Mouse (Mus musculus) liver, adult 2 months (tissue): ENCODE results near the gene Ptchd3. TPM values are rescaled to one million over a fixed set of nuclear protein-coding genes. Genes with fewer than 3 reads are reported as not detected.

ENCODE experiments used
- DNase-seq: peaks from one replicate; pipeline ENCODE4 v3.0.0-alpha.2; 2011; ENCODE audit warnings: low read depth, low spot score; ENCODE audit errors: extremely low read depth
- H3K27ac ChIP-seq: fragments of 200-500 bp; replicated peaks from 2 replicates; pipeline ENCODE4 v1.5.1; 2012; ENCODE audit warnings: low read depth, mild to moderate bottlenecking, control low read depth, inconsistent platforms, low read length; ENCODE audit not compliant: insufficient read depth
- H3K27me3 ChIP-seq: fragments of 200-500 bp; 2 replicates; pipeline ENCODE4 v1.6.1; 2012; ENCODE audit warnings: mild to moderate bottlenecking, moderate library complexity, low read length, inconsistent platforms; ENCODE audit not compliant: control insufficient read depth, insufficient read depth
- H3K36me3 ChIP-seq: fragments of 200-500 bp; 2 replicates; pipeline ENCODE4 v1.6.1; 2012; ENCODE audit warnings: low read length, inconsistent platforms; ENCODE audit not compliant: control insufficient read depth, insufficient read depth
- H3K4me1 ChIP-seq: fragments of 200-500 bp; 2 replicates; pipeline ENCODE4 v1.6.1; 2011; ENCODE audit warnings: low read length; ENCODE audit not compliant: control insufficient read depth, insufficient read depth
- H3K4me3 ChIP-seq: fragments of 200-500 bp; 2 replicates; pipeline ENCODE4 v1.5.1; 2011; ENCODE audit warnings: low read depth, mild to moderate bottlenecking, control low read depth, low read length, moderate library complexity; ENCODE audit not compliant: insufficient read depth
- H3K79me2 ChIP-seq: fragments of 200-500 bp; 2 replicates; pipeline ENCODE4 v1.6.1; 2012; ENCODE audit warnings: inconsistent platforms, mild to moderate bottlenecking, low read length, moderate library complexity; ENCODE audit not compliant: control insufficient read depth, insufficient read depth
- H3K9ac ChIP-seq: fragments of 200-500 bp; 2 replicates; pipeline ENCODE4 v1.6.1; 2012; ENCODE audit warnings: low read depth, mild to moderate bottlenecking, control low read depth, inconsistent platforms, low read length
- CTCF ChIP-seq: fragments of 200-500 bp; IDR thresholded peaks from 2 replicates; pipeline ENCODE4 v1.5.1; 2011; ENCODE audit warnings: low read depth, low read length, control low read depth
- POLR2A ChIP-seq: fragments of 200-500 bp; IDR thresholded peaks from 2 replicates; pipeline ENCODE4 v1.6.1; 2011; ENCODE audit warnings: low read length, control low read depth; ENCODE audit not compliant: insufficient read depth; ENCODE audit errors: extremely low read depth
- WGBS: fragments of 180-500 bp; shearing (Covaris S2); methylation state at CpG from one replicate; pipeline ENCODE4 v1.1.7; 2018; 5-methylcytosine and 5-hydroxymethylcytosine counted together
- polyA plus RNA-seq: library from polyadenylated mRNA; depleted of rRNA; stranded (reverse); fragments of >200 nt; gene quantifications from 2 replicates; pipeline ENCODE4 v1.2.3, GENCODE M21; 2012
- total RNA-seq: library from RNA; depleted of rRNA; stranded (reverse); fragments of >200 nt; gene quantifications from 2 replicates; pipeline ENCODE4 v1.2.3, GENCODE M21; 2014

Gene Ptchd3
- total and polyA plus RNA-seq, 2 experiments, result not detected

- H3K4me1 ChIP-seq, result no peaks in the 10 kb centered on the region
- WGBS, result 88% methylated on average over 4 of the region's 4 CpGs
- H3K9ac ChIP-seq, result no peak overlapping the region
- no peaks in the 10 kb centered on the region for H3K79me2 ChIP-seq
- H3K36me3 ChIP-seq, result no peaks in the 10 kb centered on the region
- no peak for DNase-seq
- TF ChIP-seq POLR2A (no peak), CTCF (no peak)
- no peak overlapping the region for H3K27ac ChIP-seq
- no peaks in the 10 kb centered on the region for H3K27me3 ChIP-seq
- H3K4me3 ChIP-seq, result no peak overlapping the region
These were observed 30.2 kb upstream of the Ptchd3 start for GRCm38 (mm10) chr11:121799746-121800299.

- no peak for DNase-seq
- TF ChIP-seq CTCF, result no peak
- TF ChIP-seq POLR2A, result no peak
- Histone ChIP-seq H3K9ac (no peak overlapping the region), H3K27me3 (no peaks in the 10 kb centered on the region), H3K36me3 (no peaks in the 10 kb centered on the region), H3K27ac (no peak overlapping the region), H3K79me2 (no peaks in the 10 kb centered on the region), H3K4me3 (no peak overlapping the region), H3K4me1 (no peaks in the 10 kb centered on the region)
- WGBS, result 85% methylated on average over 2 of the region's 2 CpGs
These were observed 27.3 kb upstream of the Ptchd3 start for GRCm38 (mm10) chr11:121802743-121803142.

GRCm38 (mm10) chr11:121804258-121805027 lies 25.6 kb upstream of the Ptchd3 start:
- Histone ChIP-seq H3K79me2 (no peaks in the 10 kb centered on the region), H3K4me3 (no peak overlapping the region), H3K9ac (no peak overlapping the region), H3K4me1 (no peaks in the 10 kb centered on the region), H3K27ac (peak overlapping the region; percentile 30; the same call in 1 of the 2 replicates), H3K36me3 (no peaks in the 10 kb centered on the region), H3K27me3 (no peaks in the 10 kb centered on the region)
- 66% methylated on average over 5 of the region's 5 CpGs for WGBS
- DNase-seq, result peak; percentile 43
- no peak for TF ChIP-seq CTCF
- no peak for TF ChIP-seq POLR2A

GRCm38 (mm10) chr11:121808204-121808852 lies 21.7 kb upstream of the Ptchd3 start:
- Histone ChIP-seq H3K79me2 (no peaks in the 10 kb centered on the region), H3K4me1 (no peaks in the 10 kb centered on the region), H3K27me3 (no peaks in the 10 kb centered on the region), H3K27ac (no peak overlapping the region), H3K4me3 (no peak overlapping the region), H3K36me3 (no peaks in the 10 kb centered on the region), H3K9ac (no peak overlapping the region)
- 2% methylated on average over 4 of the region's 4 CpGs for WGBS
- no peak for TF ChIP-seq POLR2A
- peak; percentile 67 for TF ChIP-seq CTCF
- peak; percentile 53 for DNase-seq

- H3K4me1 ChIP-seq, result no peaks in the 10 kb centered on the region
- H3K27ac ChIP-seq, result no peak overlapping the region
- no peaks in the 10 kb centered on the region for H3K27me3 ChIP-seq
- no peak overlapping the region for H3K4me3 ChIP-seq
- H3K36me3 ChIP-seq, result no peaks in the 10 kb centered on the region
- no peak for TF ChIP-seq CTCF
- no peak for TF ChIP-seq POLR2A
- H3K9ac ChIP-seq, result no peak overlapping the region
- 50% methylated on average over 1 of the region's 1 CpGs for WGBS
- no peaks in the 10 kb centered on the region for H3K79me2 ChIP-seq
- no peak for DNase-seq
These were observed 21.2 kb upstream of the Ptchd3 start for GRCm38 (mm10) chr11:121808866-121809265.
